Mouse (Mus musculus): ENCODE data around the gene Usp47. TPM values are rescaled to one million over a fixed set of nuclear protein-coding genes. Genes with fewer than 3 reads are reported as not detected.
"Not testable (repeated sequence)": the region's sequence is repeated elsewhere in the genome, so short reads cannot be mapped to it uniquely, and the experiment has no call there.

The Usp47 gene
- polyA plus RNA-seq, 1 experiment from 2014 or later = 87.2 TPM

- Histone ChIP-seq H3K27ac (no peak overlapping the region), H3K9me3 (no peaks in the 10 kb centered on the region), H3K4me1 (replicated peaks) (0 out of 2 replicates have a peak, but pooled peaks cover 3% of the 10 kb centered on the region), H3K4me3 (replicated peaks) (no peak overlapping the region), H3K36me3 (no peaks in the 10 kb centered on the region), H3K4me2 (replicated peaks) (no peak overlapping the region), H3K9ac (replicated peaks) (no peak overlapping the region), H3K27me3 (no peaks in the 10 kb centered on the region)
- 86% methylated on average over 1 of the region's 1 CpGs for WGBS
- ATAC-seq = no peak
Measured at GRCm38 (mm10) chr7:112045249-112045648, 21.9 kb downstream of the Usp47 start.

- no peak for ATAC-seq
- Histone ChIP-seq H3K4me1 (replicated peaks) (0 out of 2 replicates have a peak, but pooled peaks cover 3% of the 10 kb centered on the region), H3K27ac (no peak overlapping the region)
Measured at GRCm38 (mm10) chr7:112045794-112046388, 22.6 kb downstream of the Usp47 start.

GRCm38 (mm10) chr7:112048643-112049042 lies 25.3 kb downstream of the Usp47 start:
- Histone ChIP-seq H3K9ac (replicated peaks) (no peak overlapping the region), H3K27ac (no peak overlapping the region), H3K27me3 (no peaks in the 10 kb centered on the region), H3K4me3 (replicated peaks) (no peak overlapping the region), H3K4me1 (replicated peaks) (0 out of 2 replicates have a peak, but pooled peaks cover 3% of the 10 kb centered on the region), H3K4me2 (replicated peaks) (no peak overlapping the region), H3K9me3 (no peaks in the 10 kb centered on the region), H3K36me3 (no peaks in the 10 kb centered on the region)
- ATAC-seq = no peak
- 96% methylated on average over 5 of the region's 5 CpGs for WGBS

More at GRCm38 (mm10) chr7:112045794-112046388, 22.6 kb downstream of the Usp47 start:
- no peaks in the 10 kb centered on the region for H3K9me3 ChIP-seq
- no peak overlapping the region for H3K4me3 ChIP-seq (replicated peaks)
- no peaks in the 10 kb centered on the region for H3K27me3 ChIP-seq
- H3K4me2 ChIP-seq (replicated peaks) = no peak overlapping the region
- WGBS = 80% methylated on average over 3 of the region's 3 CpGs
- no peaks in the 10 kb centered on the region for H3K36me3 ChIP-seq
- H3K9ac ChIP-seq (replicated peaks) = no peak overlapping the region

- 92% methylated on average over 3 of the region's 3 CpGs for WGBS
- H3K27ac ChIP-seq = no peak overlapping the region
- no peaks in the 10 kb centered on the region for H3K9me3 ChIP-seq
- ATAC-seq = no peak
- H3K4me2 ChIP-seq (replicated peaks) = no peak overlapping the region
- H3K9ac ChIP-seq (replicated peaks) = no peak overlapping the region
- no peaks in the 10 kb centered on the region for H3K27me3 ChIP-seq
- H3K36me3 ChIP-seq = peaks cover 25% of the 10 kb centered on the region
- H3K4me1 ChIP-seq (replicated peaks) = no peaks in the 10 kb centered on the region
- H3K4me3 ChIP-seq (replicated peaks) = no peak overlapping the region
Measured at GRCm38 (mm10) chr7:112053667-112054066, 30.4 kb downstream of the Usp47 start.

GRCm38 (mm10) chr7:112055901-112056625 lies 32.8 kb downstream of the Usp47 start:
- peaks cover 32% of the 10 kb centered on the region for H3K36me3 ChIP-seq
- no peak for ATAC-seq
- no peak overlapping the region for H3K4me3 ChIP-seq (replicated peaks)
- no peak overlapping the region for H3K4me2 ChIP-seq (replicated peaks)
- H3K9me3 ChIP-seq = no peaks in the 10 kb centered on the region
- H3K9ac ChIP-seq (replicated peaks) = no peak overlapping the region
- H3K4me1 ChIP-seq (replicated peaks) = no peaks in the 10 kb centered on the region
- 89% methylated on average over 8 of the region's 8 CpGs for WGBS
- H3K27me3 ChIP-seq = no peaks in the 10 kb centered on the region
- H3K27ac ChIP-seq = no peak overlapping the region

- no peaks in the 10 kb centered on the region for H3K4me1 ChIP-seq (replicated peaks)
- no peak for ATAC-seq
- H3K9me3 ChIP-seq = no peaks in the 10 kb centered on the region
- no peak overlapping the region for H3K4me2 ChIP-seq (replicated peaks)
- H3K27ac ChIP-seq = no peak overlapping the region
- WGBS = 91% methylated on average over 5 of the region's 5 CpGs
- no peak overlapping the region for H3K9ac ChIP-seq (replicated peaks)
- peaks cover 44% of the 10 kb centered on the region for H3K36me3 ChIP-seq
- no peak overlapping the region for H3K4me3 ChIP-seq (replicated peaks)
- H3K27me3 ChIP-seq = no peaks in the 10 kb centered on the region
Measured at GRCm38 (mm10) chr7:112074868-112075267, 51.6 kb downstream of the Usp47 start.

- no peak overlapping the region for H3K4me2 ChIP-seq (replicated peaks)
- H3K27ac ChIP-seq = no peak overlapping the region
- no peak for ATAC-seq
- no peaks in the 10 kb centered on the region for H3K9me3 ChIP-seq
- 90% methylated on average over 1 of the region's 1 CpGs for WGBS
- peaks cover 56% of the 10 kb centered on the region for H3K36me3 ChIP-seq
- H3K4me3 ChIP-seq (replicated peaks) = no peak overlapping the region
- H3K9ac ChIP-seq (replicated peaks) = no peak overlapping the region
- no peaks in the 10 kb centered on the region for H3K4me1 ChIP-seq (replicated peaks)
- no peaks in the 10 kb centered on the region for H3K27me3 ChIP-seq
Measured at GRCm38 (mm10) chr7:112082636-112083035, 59.3 kb downstream of the Usp47 start.

GRCm38 (mm10) chr7:112084222-112084621 lies 60.9 kb downstream of the Usp47 start:
- Histone ChIP-seq H3K4me3 (replicated peaks) (no peak overlapping the region), H3K9ac (replicated peaks) (no peak overlapping the region), H3K27ac (no peak overlapping the region), H3K27me3 (no peaks in the 10 kb centered on the region), H3K9me3 (no peaks in the 10 kb centered on the region), H3K4me2 (replicated peaks) (no peak overlapping the region), H3K36me3 (peaks cover 53% of the 10 kb centered on the region), H3K4me1 (replicated peaks) (no peaks in the 10 kb centered on the region)
- 91% methylated on average over 2 of the region's 2 CpGs for WGBS
- ATAC-seq = no peak

GRCm38 (mm10) chr7:112085062-112085461 lies 61.8 kb downstream of the Usp47 start:
- Histone ChIP-seq H3K4me1 (replicated peaks) (no peaks in the 10 kb centered on the region), H3K27ac (no peak overlapping the region), H3K4me3 (replicated peaks) (no peak overlapping the region), H3K4me2 (replicated peaks) (no peak overlapping the region), H3K36me3 (peaks cover 57% of the 10 kb centered on the region), H3K9me3 (no peaks in the 10 kb centered on the region), H3K9ac (replicated peaks) (no peak overlapping the region), H3K27me3 (no peaks in the 10 kb centered on the region)
- ATAC-seq = 0 out of 2 replicates have a peak, but pooled peaks have one; percentile 37
- WGBS = 42% methylated on average over 4 of the region's 4 CpGs

- no peak overlapping the region for H3K4me3 ChIP-seq (replicated peaks)
- H3K27ac ChIP-seq = no peak overlapping the region
- no peaks in the 10 kb centered on the region for H3K27me3 ChIP-seq
- 97% methylated on average over 2 of the region's 2 CpGs for WGBS
- H3K9ac ChIP-seq (replicated peaks) = no peak overlapping the region
- ATAC-seq = no peak
- no peak overlapping the region for H3K4me2 ChIP-seq (replicated peaks)
- no peaks in the 10 kb centered on the region for H3K4me1 ChIP-seq (replicated peaks)
- peaks cover 61% of the 10 kb centered on the region for H3K36me3 ChIP-seq
- no peaks in the 10 kb centered on the region for H3K9me3 ChIP-seq
Measured at GRCm38 (mm10) chr7:112086186-112086585, 62.9 kb downstream of the Usp47 start.

GRCm38 (mm10) chr7:112094923-112095322 lies 71.6 kb downstream of the Usp47 start:
- 96% methylated on average over 4 of the region's 4 CpGs for WGBS

GRCm38 (mm10) chr7:112100887-112101286 lies 77.6 kb downstream of the Usp47 start:
- H3K4me3 ChIP-seq (replicated peaks) = no peak overlapping the region
- H3K27me3 ChIP-seq = no peaks in the 10 kb centered on the region
- H3K36me3 ChIP-seq = peaks cover 76% of the 10 kb centered on the region
- ATAC-seq = no peak
- no peak overlapping the region for H3K27ac ChIP-seq
- no peak overlapping the region for H3K9ac ChIP-seq (replicated peaks)
- no peaks in the 10 kb centered on the region for H3K4me1 ChIP-seq (replicated peaks)
- no peak overlapping the region for H3K4me2 ChIP-seq (replicated peaks)
- no peaks in the 10 kb centered on the region for H3K9me3 ChIP-seq
- 94% methylated on average over 2 of the region's 2 CpGs for WGBS

More at GRCm38 (mm10) chr7:112094923-112095322, 71.6 kb downstream of the Usp47 start:
- peaks cover 85% of the 10 kb centered on the region for H3K36me3 ChIP-seq
- H3K4me3 ChIP-seq (replicated peaks); H3K9me3 ChIP-seq; ATAC-seq; H3K9ac ChIP-seq (replicated peaks); H3K4me2 ChIP-seq (replicated peaks); H3K27ac ChIP-seq; H3K4me1 ChIP-seq (replicated peaks); H3K27me3 ChIP-seq: not testable (repeated sequence)

Data from midbrain, embryonic 13.5 days (tissue).